9 mouse cellular contexts compared by ENCODE assay signal in genomic region chr4:140004932-140005331, GRCm38 (mm10). TPM values are rescaled to one million over a fixed set of nuclear protein-coding genes. Genes with fewer than 3 reads are reported as not detected.
DNase-seq lines count a peak whose midpoint lies in the region; ATAC-seq lines count a peak whose summit lies in the region.
"Had no signal": no experiment of that assay in that cellular context is flagged by ENCODE, and none has a peak within 500 bp of the region (broad histone marks: within the 10 kb centered on the region; RNA-seq: fewer than 3 reads in every experiment).

No protein-coding gene starts in this region.

- H3K27ac ChIP-seq in neural tube, embryonic 11.5 days (ENCODE audit: low read depth, low read length) = no peak overlapping the region
- H3K27ac ChIP-seq in forebrain, embryonic 12.5 days = no peak overlapping the region
- H3K27ac ChIP-seq in limb, embryonic 10.5 days = no peak overlapping the region
- H3K27ac ChIP-seq in stomach, embryonic 15.5 days = peak overlapping the region; percentile 48; the same call in 1 of the 2 replicates

- no peaks in the 10 kb centered on the region for H3K4me1 ChIP-seq in neural tube, embryonic 11.5 days (ENCODE audit: control insufficient read depth, insufficient read depth, low read length)
- H3K4me1 ChIP-seq in forebrain, embryonic 12.5 days = peaks cover 36% of the 10 kb centered on the region
- H3K4me1 ChIP-seq in limb, embryonic 10.5 days = peaks cover 26% of the 10 kb centered on the region
- H3K4me1 ChIP-seq in stomach, embryonic 15.5 days = 0 out of 2 replicates have a peak, but pooled peaks cover 11% of the 10 kb centered on the region

- peak overlapping the region; percentile 42 for H3K4me2 ChIP-seq in neural tube, embryonic 11.5 days (ENCODE audit: low read depth)
- H3K4me2 ChIP-seq in forebrain, embryonic 12.5 days = peak overlapping the region; percentile 31
- H3K4me2 ChIP-seq in stomach, embryonic 15.5 days = peak overlapping the region; percentile 57

- no peaks in the 10 kb centered on the region for H3K36me3 ChIP-seq in neural tube, embryonic 11.5 days (ENCODE audit: control insufficient read depth, insufficient read depth, low read length)
- no peaks in the 10 kb centered on the region for H3K36me3 ChIP-seq in forebrain, embryonic 12.5 days (replicated peaks)
- H3K36me3 ChIP-seq in limb, embryonic 10.5 days = no peaks in the 10 kb centered on the region
- H3K36me3 ChIP-seq in stomach, embryonic 15.5 days = no peaks in the 10 kb centered on the region

- no peak overlapping the region for H3K9ac ChIP-seq in neural tube, embryonic 11.5 days (ENCODE audit: low read length)
- H3K9ac ChIP-seq in forebrain, embryonic 12.5 days = no peak overlapping the region
- H3K9ac ChIP-seq in stomach, embryonic 15.5 days = no peak overlapping the region

- H3K27me3 ChIP-seq in neural tube, embryonic 11.5 days (ENCODE audit: control insufficient read depth, insufficient read depth, low read length) = peaks cover 11% of the 10 kb centered on the region; the same call in 1 of the 2 replicates
- H3K27me3 ChIP-seq in forebrain, embryonic 12.5 days = peaks cover 55% of the 10 kb centered on the region
- H3K27me3 ChIP-seq in limb, embryonic 10.5 days (ENCODE audit: low read depth, poor library complexity, severe bottlenecking) = peaks cover 63% of the 10 kb centered on the region
- peaks cover 28% of the 10 kb centered on the region; the same call in 1 of the 2 replicates for H3K27me3 ChIP-seq in stomach, embryonic 15.5 days (replicated peaks)

- no peaks in the 10 kb centered on the region for H3K9me3 ChIP-seq in neural tube, embryonic 11.5 days (ENCODE audit: control insufficient read depth, low read length)
- H3K9me3 ChIP-seq in forebrain, embryonic 12.5 days = no peaks in the 10 kb centered on the region
- H3K9me3 ChIP-seq in limb, embryonic 10.5 days (replicated peaks) = no peaks in the 10 kb centered on the region
- H3K9me3 ChIP-seq in stomach, embryonic 15.5 days = no peaks in the 10 kb centered on the region

- no peak overlapping the region for H3K4me3 ChIP-seq in neural tube, embryonic 11.5 days (ENCODE audit: low read depth, low read length)
- no peak overlapping the region for H3K4me3 ChIP-seq in forebrain, embryonic 12.5 days (replicated peaks)
- peak overlapping the region; percentile 42 for H3K4me3 ChIP-seq in limb, embryonic 10.5 days
- H3K4me3 ChIP-seq in stomach, embryonic 15.5 days (replicated peaks) = peak overlapping the region; percentile 23

- no peak for ATAC-seq in neural tube, embryonic 11.5 days (ENCODE audit: insufficient read depth, low FRiP score, low TSS enrichment)
- ATAC-seq in forebrain, embryonic 12.5 days (ENCODE audit: low FRiP score) = no peak
- ATAC-seq in stomach, embryonic 15.5 days (ENCODE audit: insufficient read depth, low FRiP score, low read depth) = 0 out of 2 replicates have a peak, but pooled peaks have one; percentile 40

- 14% methylated on average over 5 of the region's 5 CpGs for WGBS in neural tube, embryonic 11.5 days
- 24% methylated on average over 5 of the region's 5 CpGs for WGBS in forebrain, embryonic 12.5 days
- 20% methylated on average over 5 of the region's 5 CpGs for WGBS in limb, embryonic 10.5 days
- WGBS in stomach, embryonic 15.5 days = 10% methylated on average over 5 of the region's 5 CpGs

- peak; percentile 39 for DNase-seq in neural tube, embryonic 11.5 days (ENCODE audit: low spot score)
- DNase-seq in neural tube, embryonic 10.5 days (ENCODE audit: extremely low spot score, low spot score) = no peak
- DNase-seq in limb, embryonic 10.5 days (ENCODE audit: low spot score) = no peak
- DNase-seq in gastrocnemius, adult 18-20 months (ENCODE audit: low spot score) = no peak
- DNase-seq in thymus, postnatal 10 days (ENCODE audit: low spot score in 2 of 2) = no peak
- no peak for DNase-seq in right cerebral cortex, postnatal 25 days
- DNase-seq: thymus, adult 2 months had no signal

RNA-seq across cellular contexts. Expression of gene Klhdc7a, which starts 37.1 kb away (rescaled TPM):
- 0.03 TPM in 1 of 2 replicates, not detected in the other for polyA plus RNA-seq in neural tube, embryonic 11.5 days (2014; fragmentation: Nextera tagmentation; extraction: Ambion mirVana)
- 0.18 and 0.20 TPM in 2 replicates for polyA plus RNA-seq in forebrain, embryonic 12.5 days (2016; fragmentation: Nextera tagmentation; extraction: Ambion mirVana)
- 0.11 and 0.19 TPM in 2 replicates for polyA plus RNA-seq in limb, embryonic 10.5 days (2016; fragmentation: Nextera tagmentation; extraction: Ambion mirVana)
- polyA plus RNA-seq in stomach, embryonic 15.5 days (2015; fragmentation: Nextera tagmentation; extraction: Ambion mirVana) = 0.75 and 0.76 TPM in 2 replicates
- total RNA-seq in gastrocnemius, adult 18-20 months (2021) = under 1 TPM; 0.30 to 0.52 TPM

Comparison
In these comparisons a context has a peak if more than half of its experiments do, and no peak if none do; other contexts are left out.
1. H3K4me3 ChIP-seq: peak in limb, embryonic 10.5 days (single experiment) and stomach, embryonic 15.5 days (single experiment); none in neural tube, embryonic 11.5 days (single experiment) and forebrain, embryonic 12.5 days (single experiment).
2. Peak in every context shown above with its lines, with median percentiles within 50 percentile points of each other: H3K4me2 ChIP-seq.